Mouse (Mus musculus): ENCODE measurements around the gene Plcb1.

DNA sequence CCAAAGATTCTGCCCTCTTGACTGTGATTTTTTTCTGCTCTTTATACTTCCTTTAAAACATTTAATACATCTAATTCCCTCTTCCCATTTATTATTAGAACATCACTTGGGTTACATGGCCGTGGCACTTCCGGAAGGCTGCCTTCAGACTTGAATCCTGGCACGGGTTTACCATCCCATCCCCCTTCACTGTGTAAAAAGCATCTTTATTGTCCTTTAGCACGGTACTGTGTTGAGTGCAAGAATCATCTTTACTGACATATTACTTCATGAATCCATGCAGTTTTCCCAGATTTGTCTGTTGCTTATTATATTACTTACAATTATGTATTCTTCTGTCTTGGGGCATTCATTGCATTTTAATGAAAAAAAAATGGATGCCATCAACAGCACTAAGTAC, 337.2 kb downstream of the Plcb1 start:
- TF ChIP-seq CTCF (IDR thresholded peaks at IDR 0.05; ENCODE audit: low read depth) (no peak), EP300 (IDR thresholded peaks at IDR 0.05; ENCODE audit: low read depth) (no peak)
